Mouse (Mus musculus): ENCODE measurements at regions not wholly inside any gene's neighbourhood (a gene's known extent, or its start where the extent isn't known, plus 50 kb on each side); places are given as distances from the start of the nearest gene placed in this dataset.

DNA sequence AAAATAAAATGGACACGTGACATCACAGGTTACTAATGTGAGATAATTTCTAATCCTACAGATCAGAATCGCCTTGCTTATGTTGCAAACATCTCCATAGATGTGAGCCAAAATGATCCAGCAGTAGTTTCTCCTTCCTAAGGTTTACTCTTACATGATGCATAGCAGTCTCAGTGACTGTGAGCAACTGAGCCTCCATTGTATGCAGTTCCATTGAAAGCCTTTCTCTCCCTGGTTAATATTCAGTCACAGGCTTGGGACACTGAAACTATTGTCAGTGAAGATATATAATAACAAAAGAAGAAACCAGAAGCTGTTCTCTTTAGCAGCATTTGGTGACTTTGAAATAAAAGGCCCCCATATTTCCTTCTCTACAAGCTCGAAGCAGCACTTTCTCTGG, 305.9 kb downstream of the Rbm26 start:
- TF ChIP-seq CTCF (IDR thresholded peaks at IDR 0.05; ENCODE audit: low read depth) (no peak), EP300 (IDR thresholded peaks at IDR 0.05; ENCODE audit: low read depth) (no peak)
